Mouse (Mus musculus) myocyte (in vitro differentiated cells): ENCODE measurements at regions not wholly inside any gene's neighbourhood (a gene's known extent, or its start where the extent isn't known, plus 50 kb on each side); places are given as distances from the start of the nearest gene placed in this dataset.

Source experiments
- CEBPB ChIP-seq: IDR thresholded peaks from 2 replicates; pipeline ENCODE4 v1.6.1; 2011; ENCODE audit warnings: mild to moderate bottlenecking, moderate library complexity; ENCODE audit not compliant: poor library complexity, insufficient read depth, severe bottlenecking
- E2F4 ChIP-seq: IDR thresholded peaks from one replicate; pipeline ENCODE4 v1.6.1; 2011; ENCODE audit warnings: mild to moderate bottlenecking, control low read depth, moderate library complexity; ENCODE audit not compliant: insufficient read depth
- MAX ChIP-seq: IDR thresholded peaks from one replicate; pipeline ENCODE4 v1.6.1; 2011; ENCODE audit warnings: low read depth, mild to moderate bottlenecking, control low read depth
- MYOD1 ChIP-seq, 3 experiments: IDR thresholded peaks; one replicate each; pipeline ENCODE4 v1.6.1; 2011; ENCODE audit warnings: control low read depth in 2 of 3, low read depth in 2 of 3, mild to moderate bottlenecking in 2 of 3, moderate library complexity in 1 of 3; ENCODE audit not compliant: insufficient read length in 2 of 3, control insufficient read depth in 1 of 3
- MYOG ChIP-seq, 3 experiments: IDR thresholded peaks; one replicate each; pipeline ENCODE4 v1.6.1; 2011; ENCODE audit warnings: control low read depth in 2 of 3, low read depth in 2 of 3, mild to moderate bottlenecking in 2 of 3; ENCODE audit not compliant: insufficient read length in 2 of 3, control insufficient read depth in 1 of 3, insufficient read depth in 1 of 3
- POLR2A ChIP-seq: IDR thresholded peaks from one replicate; pipeline ENCODE4 v1.6.1; 2011; ENCODE audit warnings: low read depth, mild to moderate bottlenecking, control low read depth, moderate library complexity; ENCODE audit not compliant: insufficient read length
- POLR2AphosphoS2 ChIP-seq: IDR thresholded peaks from one replicate; pipeline ENCODE4 v1.6.1; 2011; ENCODE audit warnings: low read depth, control low read depth; ENCODE audit not compliant: insufficient read length
- REST ChIP-seq: IDR thresholded peaks from one replicate; pipeline ENCODE4 v1.6.1; 2011; ENCODE audit warnings: mild to moderate bottlenecking, control low read depth, moderate library complexity; ENCODE audit not compliant: insufficient read depth, insufficient read length
- SRF ChIP-seq: IDR thresholded peaks from one replicate; pipeline ENCODE4 v1.6.1; 2011; ENCODE audit warnings: low read depth; ENCODE audit not compliant: control insufficient read depth, insufficient read length
- TCF3 ChIP-seq: IDR thresholded peaks from one replicate; pipeline ENCODE4 v1.6.1; 2011; ENCODE audit warnings: low read depth, control low read depth; ENCODE audit not compliant: insufficient read length
- USF1 ChIP-seq: IDR thresholded peaks from one replicate; pipeline ENCODE4 v1.6.1; 2011; ENCODE audit warnings: low read depth, mild to moderate bottlenecking, control low read depth, moderate library complexity

GRCm38 (mm10) chr1:189156906-189157305, 149.3 kb upstream of the Kctd3 start:
- TF ChIP-seq POLR2AphosphoS2 (no peak), MYOD1 (IDR thresholded peaks at IDR 0.05; ENCODE audit: control insufficient read depth in 1 of 3, insufficient read length in 2 of 3, low read depth in 2 of 3) (no peak), POLR2A (no peak), REST (no peak), USF1 (no peak), E2F4 (no peak), MAX (no peak), SRF (no peak), CEBPB (no peak), MYOG (IDR thresholded peaks at IDR 0.05; ENCODE audit: control insufficient read depth in 1 of 3, insufficient read depth in 1 of 3, insufficient read length in 2 of 3, low read depth in 2 of 3) (no peak), TCF3 (no peak)
